Mouse (Mus musculus) C2C12 (cell line): ENCODE measurements around the gene Adh7. TPM values are rescaled to one million over a fixed set of nuclear protein-coding genes. Genes with fewer than 3 reads are reported as not detected.

Source experiments
- H3K27me3 ChIP-seq: one replicate; pipeline ENCODE4 v1.6.1; 2011; ENCODE audit not compliant: control insufficient read depth, insufficient read depth, insufficient read length
- H3K36me3 ChIP-seq: one replicate; pipeline ENCODE4 v1.6.1; 2011; ENCODE audit not compliant: control insufficient read depth, insufficient read depth
- H3K4me3 ChIP-seq: one replicate; pipeline ENCODE4 v1.5.1; 2011; ENCODE audit warnings: mild to moderate bottlenecking, control low read depth; ENCODE audit not compliant: poor library complexity, insufficient read depth, severe bottlenecking
- H3K79me2 ChIP-seq: one replicate; pipeline ENCODE4 v1.6.1; 2011; ENCODE audit not compliant: control insufficient read depth, insufficient read depth
- H3K79me3 ChIP-seq: one replicate; pipeline ENCODE4 v1.6.1; 2011; ENCODE audit warnings: low read depth, control low read depth
- H3ac ChIP-seq: one replicate; pipeline ENCODE3; 2011; ENCODE audit warnings: low read depth; ENCODE audit not compliant: control insufficient read depth, insufficient read length
- CEBPB ChIP-seq: IDR thresholded peaks from one replicate; pipeline ENCODE4 v1.6.1; 2011; ENCODE audit warnings: low read depth, mild to moderate bottlenecking, control low read depth, moderate library complexity
- CTCF ChIP-seq: IDR thresholded peaks from one replicate; pipeline ENCODE4 v1.5.1; 2011; ENCODE audit not compliant: control insufficient read depth, insufficient read depth, insufficient read length
- FOSL1 ChIP-seq: IDR thresholded peaks from one replicate; pipeline ENCODE4 v1.8.0; 2011; ENCODE audit warnings: mild to moderate bottlenecking, low read length; ENCODE audit not compliant: poor library complexity, insufficient read depth, severe bottlenecking
- MAX ChIP-seq: IDR thresholded peaks from one replicate; pipeline ENCODE4 v1.6.1; 2011; ENCODE audit warnings: mild to moderate bottlenecking, control low read depth
- MYOD1 ChIP-seq: IDR thresholded peaks from one replicate; pipeline ENCODE4 v1.6.1; 2011; ENCODE audit warnings: low read depth; ENCODE audit not compliant: control insufficient read depth, insufficient read length
- MYOG ChIP-seq: IDR thresholded peaks from one replicate; pipeline ENCODE4 v1.6.1; 2011; ENCODE audit not compliant: control insufficient read depth, insufficient read length; ENCODE audit errors: extremely low read depth
- USF1 ChIP-seq: IDR thresholded peaks from one replicate; pipeline ENCODE4 v1.6.1; 2011; ENCODE audit warnings: low read depth, mild to moderate bottlenecking, control low read depth, moderate library complexity
- polyA plus RNA-seq: library from polyadenylated mRNA; unstranded; fragments of >200 nt; fragmentation: generic; extraction: Trizol; gene quantifications from one replicate; pipeline ENCODE4 v1.2.1, GENCODE M21; 2012; ENCODE audit warnings: missing spikeins

Gene Adh7
- polyA plus RNA-seq, 1 experiment = 4.9 TPM

- no peaks in the 10 kb centered on the region for H3K79me2 ChIP-seq
- no peak overlapping the region for H3K4me3 ChIP-seq
- H3K79me3 ChIP-seq = no peaks in the 10 kb centered on the region
- H3K27me3 ChIP-seq = no peaks in the 10 kb centered on the region
- TF ChIP-seq MYOD1 (no peak), USF1 (no peak), MYOG (no peak)
- H3ac ChIP-seq = no peak overlapping the region
- H3K36me3 ChIP-seq = no peaks in the 10 kb centered on the region
Measured at GRCm38 (mm10) chr3:138185995-138186930, 31.3 kb upstream of the Adh7 start.

GRCm38 (mm10) chr3:138192260-138192659 lies 25.3 kb upstream of the Adh7 start:
- Histone ChIP-seq H3K27me3 (no peaks in the 10 kb centered on the region), H3ac (no peak overlapping the region), H3K79me3 (no peaks in the 10 kb centered on the region), H3K36me3 (no peaks in the 10 kb centered on the region), H3K79me2 (no peaks in the 10 kb centered on the region), H3K4me3 (no peak overlapping the region)
- TF ChIP-seq FOSL1 (no peak), CTCF (no peak), MYOG (no peak), USF1 (no peak), CEBPB (no peak), MAX (no peak), MYOD1 (no peak)

DNA sequence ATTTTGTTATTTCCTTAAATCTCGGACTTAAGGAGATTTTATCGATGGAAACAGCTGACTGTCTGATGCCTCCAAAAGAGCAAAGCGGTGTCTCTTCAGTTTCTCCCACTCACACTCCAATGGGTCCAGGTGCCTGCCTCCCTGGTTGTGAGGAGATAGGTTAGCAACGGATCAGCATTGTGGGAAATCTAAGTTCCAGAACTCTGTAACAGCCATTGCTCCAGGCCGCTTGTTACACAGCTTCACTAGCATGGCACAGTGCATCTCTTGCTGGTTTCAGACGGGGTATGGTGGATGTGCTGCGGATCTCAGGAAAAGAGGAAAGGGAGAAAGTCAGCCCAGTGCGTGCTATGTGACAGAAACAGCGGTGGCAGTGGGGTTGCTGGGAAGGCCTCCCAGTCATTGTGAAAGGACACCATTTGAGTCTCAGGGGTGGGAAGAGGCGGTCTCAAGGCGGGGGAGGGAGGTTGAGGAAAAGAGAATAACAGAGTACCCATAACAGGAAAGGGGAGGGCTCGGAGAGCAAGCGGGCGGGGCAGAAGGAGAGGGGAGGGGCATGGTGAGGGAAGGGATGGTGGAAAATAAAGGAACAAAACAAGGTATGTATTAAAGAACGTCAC lies 23.8 kb upstream of the Adh7 start, which contains the start of gene 4930579F01Rik:
TSS of gene 4930579F01Rik (minus strand) at position 143 of the 620 bp plus-strand sequence.
- peak within 1 kb of the TSS; percentile 2 for H3K4me3 ChIP-seq
- no peak for TF ChIP-seq FOSL1
- TF ChIP-seq CTCF = no peak
- no peak for TF ChIP-seq MAX
- no peak for TF ChIP-seq MYOD1
- TF ChIP-seq USF1 = no peak
- no peak for TF ChIP-seq CEBPB
- H3K79me2 ChIP-seq = no peaks in the 10 kb centered on the region
- H3K36me3 ChIP-seq = no peaks in the 10 kb centered on the region
- H3K79me3 ChIP-seq = no peaks in the 10 kb centered on the region
- H3K27me3 ChIP-seq = no peaks in the 10 kb centered on the region
- no peak within 1 kb of the TSS for H3ac ChIP-seq

GRCm38 (mm10) chr3:138197093-138197492 lies 20.5 kb upstream of the Adh7 start:
- H3K4me3 ChIP-seq = no peak overlapping the region
- H3K79me2 ChIP-seq = no peaks in the 10 kb centered on the region
- no peak overlapping the region for H3ac ChIP-seq
- no peaks in the 10 kb centered on the region for H3K27me3 ChIP-seq
- TF ChIP-seq MAX (no peak), CTCF (no peak), MYOD1 (no peak), MYOG (no peak), USF1 (no peak), CEBPB (no peak), FOSL1 (no peak)
- no peaks in the 10 kb centered on the region for H3K79me3 ChIP-seq
- no peaks in the 10 kb centered on the region for H3K36me3 ChIP-seq

DNA sequence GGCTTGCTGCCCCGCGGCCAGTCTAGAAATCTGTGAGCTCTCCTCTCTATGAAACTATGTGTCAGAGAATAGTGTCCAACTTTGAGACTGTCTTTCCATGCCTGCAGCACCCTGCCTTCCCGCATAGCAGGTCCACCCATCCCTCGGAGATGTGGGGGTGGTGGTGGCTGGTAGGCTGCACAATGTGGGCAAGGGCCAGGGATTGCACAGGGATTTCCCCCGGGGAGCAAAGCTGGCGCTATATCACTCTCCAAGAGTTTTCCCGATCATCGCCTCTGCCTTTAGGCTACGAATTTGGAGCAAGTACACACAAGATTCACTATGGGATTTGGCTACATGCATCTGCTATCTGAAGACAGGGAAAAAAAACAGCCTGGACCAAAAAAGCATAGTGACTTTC lies 20.0 kb upstream of the Adh7 start:
- Histone ChIP-seq H3K4me3 (no peak overlapping the region), H3K27me3 (no peaks in the 10 kb centered on the region), H3ac (no peak overlapping the region), H3K79me3 (no peaks in the 10 kb centered on the region), H3K79me2 (no peaks in the 10 kb centered on the region), H3K36me3 (no peaks in the 10 kb centered on the region)
- TF ChIP-seq CTCF (no peak), MYOG (no peak), MAX (no peak), CEBPB (no peak), USF1 (no peak), FOSL1 (no peak), MYOD1 (no peak)
